Mouse (Mus musculus) cerebellum, adult 11-12 months (tissue): ENCODE data around the gene Sdr16c6.

ENCODE experiments used
- DNase-seq: peaks from one replicate; pipeline ENCODE4 v3.0.0; 2022

Sdr16c6 gene

GRCm38 (mm10) chr4:4077372-4077771 lies at the start of gene Sdr16c6:
Sdr16c6 (minus strand) TSS chr4:4077522.
- no peak for DNase-seq

DNA sequence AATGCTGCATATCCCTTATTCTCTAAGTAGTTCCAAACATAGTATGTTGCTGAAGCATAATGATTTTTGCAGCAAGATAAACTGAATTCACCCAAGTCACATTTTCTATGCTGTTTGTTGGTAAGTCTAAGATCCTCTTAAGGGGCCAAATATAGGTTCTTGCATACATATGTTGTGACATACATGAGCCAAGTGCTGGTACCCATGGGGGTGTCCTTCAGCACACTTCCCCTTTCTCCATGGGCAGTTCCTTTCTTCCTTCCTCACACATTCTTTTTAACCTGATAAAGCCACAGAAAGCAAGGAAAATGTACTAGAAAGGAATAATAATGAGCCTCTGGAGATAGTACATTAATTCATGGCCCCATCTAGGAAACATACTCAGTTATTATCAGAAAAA lies 2.9 kb upstream of the Sdr16c6 start:
- DNase-seq, result no peak

DNA sequence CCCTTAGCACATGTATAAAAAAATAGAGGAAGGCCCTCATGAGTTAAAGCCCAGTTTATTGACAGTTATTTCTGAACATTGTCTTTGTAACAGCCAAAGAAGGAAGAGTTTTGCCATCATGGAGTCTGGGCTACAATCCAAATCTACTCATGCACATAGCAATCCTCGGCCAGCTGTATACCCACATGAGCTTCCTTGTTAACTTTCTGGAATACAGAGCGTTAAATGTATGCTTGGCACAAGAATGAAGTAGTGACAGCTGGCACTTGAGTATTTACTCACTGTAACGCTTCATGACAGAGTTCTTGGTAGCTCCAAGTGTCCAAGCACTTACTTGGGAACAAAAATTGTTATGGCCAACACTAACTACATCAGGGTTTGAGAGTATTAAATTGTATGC lies 1.8 kb upstream of the Sdr16c6 start:
- DNase-seq, result no peak

DNA sequence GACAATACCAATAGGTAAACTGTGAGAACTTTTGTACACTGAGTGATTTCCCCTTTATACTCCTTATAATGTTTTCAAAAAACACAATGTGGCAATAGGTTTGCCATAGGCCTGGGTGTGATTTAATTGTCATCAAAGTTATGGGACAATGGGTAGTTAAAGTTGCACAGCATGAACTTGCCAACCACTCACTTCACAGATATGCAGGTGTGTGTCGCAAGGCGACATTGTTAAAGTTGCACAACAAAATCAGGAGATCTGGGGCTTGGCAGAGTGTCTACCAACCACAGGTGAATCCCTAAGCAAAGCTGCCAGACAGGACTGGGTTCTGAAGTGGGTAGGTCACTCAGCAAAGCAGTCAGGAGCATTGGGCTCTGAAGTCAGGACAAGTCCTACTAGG lies 1.3 kb downstream of the Sdr16c6 start:
- no peak for DNase-seq
